ENCODE assay signal across 13 mouse cellular contexts in the genomic region with DNA sequence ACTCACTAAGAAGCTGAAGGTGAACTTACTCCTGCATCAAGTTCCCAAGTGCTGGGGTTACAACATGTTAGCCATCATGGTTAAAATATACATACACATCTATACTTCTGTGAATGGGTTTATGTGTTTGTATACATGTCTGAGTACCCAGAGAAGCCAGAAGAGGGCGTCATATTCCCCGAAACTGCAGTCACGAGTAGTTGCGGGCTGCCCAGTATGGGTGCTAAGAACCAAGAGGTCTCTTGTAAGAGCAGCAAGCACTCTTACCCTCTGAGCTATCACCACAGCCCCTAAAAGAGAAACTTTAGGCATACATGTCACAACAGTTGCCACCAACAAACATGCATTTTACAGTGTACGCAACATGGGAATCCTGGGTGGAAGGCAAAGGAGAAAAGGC.
"Had no signal": no experiment of that assay in that cellular context is flagged by ENCODE, and none has a peak within 500 bp of the region (broad histone marks: within the 10 kb centered on the region; RNA-seq: fewer than 3 reads in every experiment).

No protein-coding gene starts in this region.

- ATAC-seq: midbrain, embryonic 13.5 days had no signal

- H3K4me3 ChIP-seq: kidney, embryonic 15.5 days; limb, embryonic 15.5 days; midbrain, embryonic 13.5 days; myocyte; neural tube, embryonic 12.5 days had no signal

- H3K27ac ChIP-seq: kidney, embryonic 15.5 days; limb, embryonic 15.5 days; midbrain, embryonic 13.5 days; neural tube, embryonic 12.5 days had no signal

- H3K27me3 ChIP-seq: kidney, embryonic 15.5 days; limb, embryonic 15.5 days; midbrain, embryonic 13.5 days; neural tube, embryonic 12.5 days had no signal

- H3K9ac ChIP-seq: kidney, embryonic 15.5 days; limb, embryonic 15.5 days; midbrain, embryonic 13.5 days; neural tube, embryonic 12.5 days had no signal

- DNase-seq: kidney, adult 2 months; kidney, postnatal 25 days; layer of hippocampus, adult 9-11 months; layer of hippocampus, postnatal 36 days; lung, adult 18-20 months; retina, postnatal 1 day; right cerebral cortex, postnatal 14 days; thymus, postnatal 4 days had no signal

- H3K9me3 ChIP-seq: kidney, embryonic 15.5 days; limb, embryonic 15.5 days; midbrain, embryonic 13.5 days; neural tube, embryonic 12.5 days had no signal

- H3K4me2 ChIP-seq: kidney, embryonic 15.5 days; limb, embryonic 15.5 days; midbrain, embryonic 13.5 days; neural tube, embryonic 12.5 days had no signal

- H3K4me1 ChIP-seq: kidney, embryonic 15.5 days; midbrain, embryonic 13.5 days; neural tube, embryonic 12.5 days had no signal
